9 mouse cellular contexts compared by ENCODE assay signal in genomic region chr8:45844097-45844885, GRCm38 (mm10). TPM values are rescaled to one million over a fixed set of nuclear protein-coding genes. Genes with fewer than 3 reads are reported as not detected.
DNase-seq lines count a peak whose midpoint lies in the region; ATAC-seq and TF ChIP-seq lines count a peak whose summit lies in the region.
"Had no signal": no experiment of that assay in that cellular context is flagged by ENCODE, and none has a peak within 500 bp of the region (broad histone marks: within the 10 kb centered on the region; RNA-seq: fewer than 3 reads in every experiment).

No protein-coding gene starts in this region.

- WGBS in stomach, embryonic 14.5 days = 63% methylated on average over 6 of the region's 6 CpGs

- peak overlapping the region; percentile 23; the same call in 1 of the 2 replicates for H3K4me3 ChIP-seq in gastrocnemius, adult 2 months
- no peak overlapping the region for H3K4me3 ChIP-seq in stomach, embryonic 14.5 days (ENCODE audit: low read depth, low read length)
- H3K4me3 ChIP-seq: limb, embryonic 12.5 days had no signal

- DNase-seq in gastrocnemius, adult 2 months = no peak
- no peak for DNase-seq in gastrocnemius, postnatal 36 days
- peak; percentile 23 for DNase-seq in fibroblast of lung, adult 2 months (ENCODE audit: low read depth)
- DNase-seq in heart, postnatal 25 days (ENCODE audit: low spot score) = peak; percentile 40
- peak; percentile 50 to 51 for DNase-seq in left cerebral cortex, postnatal 36 days (ENCODE audit: low spot score in 2 of 2)
- no peak for DNase-seq in ovary, adult 18-20 months (ENCODE audit: low spot score)
- no peak for DNase-seq in adrenal gland, adult 8-10 months

- H3K9me3 ChIP-seq in stomach, embryonic 14.5 days (ENCODE audit: control insufficient read depth, low read depth, low read length) = no peaks in the 10 kb centered on the region
- H3K9me3 ChIP-seq: limb, embryonic 12.5 days had no signal

- no peak overlapping the region for H3K4me2 ChIP-seq in stomach, embryonic 14.5 days (replicated peaks; ENCODE audit: low read depth, low read length)
- H3K4me2 ChIP-seq: limb, embryonic 12.5 days had no signal

- H3K4me1 ChIP-seq in stomach, embryonic 14.5 days (ENCODE audit: control insufficient read depth, insufficient read depth, low read length) = peaks cover 17% of the 10 kb centered on the region

- no peaks in the 10 kb centered on the region for H3K36me3 ChIP-seq in stomach, embryonic 14.5 days (ENCODE audit: control insufficient read depth, insufficient read depth, low read length)
- H3K36me3 ChIP-seq: limb, embryonic 12.5 days had no signal

- peak overlapping the region; percentile 79 for H3K27ac ChIP-seq in gastrocnemius, adult 2 months
- H3K27ac ChIP-seq in stomach, embryonic 14.5 days (ENCODE audit: low read length) = peak overlapping the region; percentile 17; the same call in 1 of the 2 replicates
- H3K27ac ChIP-seq: limb, embryonic 12.5 days had no signal

- no peak overlapping the region for H3K9ac ChIP-seq in stomach, embryonic 14.5 days (replicated peaks; ENCODE audit: low read depth, low read length)
- H3K9ac ChIP-seq: limb, embryonic 12.5 days had no signal

- TF ChIP-seq CTCF in gastrocnemius, adult 2 months (IDR thresholded peaks at IDR 0.05) = no peak

- no peaks in the 10 kb centered on the region for H3K27me3 ChIP-seq in stomach, embryonic 14.5 days (ENCODE audit: control insufficient read depth, insufficient read depth, low read length)
- H3K27me3 ChIP-seq: limb, embryonic 12.5 days had no signal

- intact Hi-C loops in gastrocnemius, adult 2 months (cut with DNase I) = no loop called here
- intact Hi-C loops in gastrocnemius, postnatal 36 days (cut with DNase I) = no loop called here
- intact Hi-C loops in heart, postnatal 25 days (cut with DNase I) = no loop called here
- intact Hi-C loops in left cerebral cortex, postnatal 36 days (cut with DNase I) = no loop called here

- no peak for ATAC-seq in stomach, embryonic 14.5 days (ENCODE audit: insufficient number of reproducible peaks, insufficient read depth, low FRiP score, low read depth)

RNA-seq across cellular contexts. Expression of gene Pdlim3, which starts 41.0 kb away (rescaled TPM):
- total RNA-seq in gastrocnemius, adult 2 months (2021) = 100 to 1,000 TPM; 516 to 675 TPM
- total RNA-seq in gastrocnemius, postnatal 36 days (2021) = 100 to 1,000 TPM; 579 to 670 TPM
- 10 to 100 TPM; 27.1 to 35.6 TPM for total RNA-seq in heart, postnatal 25 days (2021)
- total RNA-seq in left cerebral cortex, postnatal 36 days (2021) = 1 to 10 TPM; 1.8 to 2.7 TPM
- polyA plus RNA-seq in stomach, embryonic 14.5 days (2014; fragmentation: Nextera tagmentation; extraction: Ambion mirVana) = 162 and 164 TPM in 2 replicates
- total RNA-seq in adrenal gland, adult 8-10 months (2022) = 1 to 10 TPM; 1.3 to 2.2 (median 2.1) TPM

Comparison
In these comparisons a context has a peak if more than half of its experiments do, and no peak if none do; other contexts are left out.
1. DNase-seq: peak in fibroblast of lung, adult 2 months (single experiment), heart, postnatal 25 days (single experiment) and left cerebral cortex, postnatal 36 days (2 of 2); none in gastrocnemius, adult 2 months (single experiment), gastrocnemius, postnatal 36 days (0 of 2), ovary, adult 18-20 months (single experiment) and adrenal gland, adult 8-10 months (single experiment).
2. RNA of gene Pdlim3, which starts 41.0 kb away (total RNA-seq): 516 to 675 TPM in gastrocnemius, adult 2 months and 579 to 670 TPM in gastrocnemius, postnatal 36 days; 27.1 to 35.6 TPM in heart, postnatal 25 days, 1.8 to 2.7 TPM in left cerebral cortex, postnatal 36 days and 1.3 to 2.2 TPM in adrenal gland, adult 8-10 months; every median in the first group is over 10 times any median in the second.